Mouse (Mus musculus): Measurements from ENCODE around the gene Mrps30.

The Mrps30 gene

DNA sequence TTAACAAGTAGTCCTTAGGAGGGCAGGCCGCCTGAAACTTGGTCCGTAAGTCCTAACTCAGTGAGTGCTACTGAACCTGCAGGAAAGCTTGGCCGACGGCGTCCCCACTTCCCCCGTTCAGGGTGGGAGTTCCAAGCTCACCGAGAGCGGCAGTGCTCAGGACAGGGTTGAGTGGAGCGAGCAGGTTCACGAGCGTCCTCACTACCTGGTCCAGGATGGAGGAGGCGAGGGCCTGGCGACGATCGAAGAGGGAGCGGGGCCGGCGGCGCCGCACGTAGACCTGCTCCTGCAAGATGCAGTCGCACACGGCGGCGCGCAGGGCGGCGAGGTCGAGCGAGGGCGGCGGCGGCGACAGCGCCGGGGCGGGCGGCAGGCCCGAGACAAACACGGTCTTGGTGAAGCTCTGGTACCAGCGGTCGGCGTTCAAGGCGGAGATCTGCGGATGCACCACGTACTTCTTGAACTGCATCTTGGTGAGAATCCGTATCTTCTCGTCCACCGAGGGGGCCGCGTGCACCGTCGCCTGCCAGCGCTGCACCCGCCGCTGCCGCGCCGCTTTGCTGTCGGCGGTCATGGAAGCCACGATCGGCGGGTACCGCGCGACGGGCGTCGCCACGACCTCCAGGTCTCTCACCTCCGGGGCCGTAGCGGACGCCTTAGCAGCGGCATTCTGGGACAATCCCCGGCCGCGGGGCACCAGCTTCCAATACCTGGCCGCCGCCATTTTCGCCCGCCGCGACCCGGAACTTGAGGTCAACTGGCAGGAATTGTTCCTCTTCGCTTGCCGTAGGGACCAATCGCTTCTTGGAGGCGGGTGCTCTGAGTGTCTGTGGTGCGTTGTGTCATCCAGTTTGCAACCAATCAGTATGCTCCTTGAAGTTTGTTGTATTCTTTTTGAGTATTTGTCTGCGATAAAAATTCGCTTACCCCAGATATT, at the start of gene Mrps30, which contains the start of gene B430218F22Rik:
Gene Mrps30 (minus strand): TSS at position 742 of the 937 bp plus-strand sequence.
Gene B430218F22Rik (plus strand): TSS at position 120 of the 937 bp plus-strand sequence.
- peak; percentile 98 for DNase-seq

DNA sequence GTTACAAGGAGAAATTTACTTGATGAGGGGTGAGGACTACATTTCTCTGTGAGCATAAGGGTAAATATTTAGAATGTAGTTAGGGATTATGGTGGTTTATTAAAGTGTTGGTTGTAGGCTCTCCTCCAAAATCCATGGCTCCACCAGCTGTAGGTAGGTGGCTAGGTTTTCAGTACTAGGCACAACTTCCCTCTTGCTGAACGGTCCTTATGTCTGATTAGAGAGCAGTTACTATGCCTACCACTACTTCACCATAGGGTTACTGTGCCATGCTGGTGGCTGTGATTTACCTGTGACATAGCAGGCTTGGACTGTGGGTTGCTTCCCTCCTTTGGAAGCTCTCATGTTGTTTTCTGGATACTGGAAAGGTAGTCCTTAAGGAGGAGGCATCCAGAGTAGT, 33.8 kb upstream of the Mrps30 start:
- DNase-seq: no peak

DNA sequence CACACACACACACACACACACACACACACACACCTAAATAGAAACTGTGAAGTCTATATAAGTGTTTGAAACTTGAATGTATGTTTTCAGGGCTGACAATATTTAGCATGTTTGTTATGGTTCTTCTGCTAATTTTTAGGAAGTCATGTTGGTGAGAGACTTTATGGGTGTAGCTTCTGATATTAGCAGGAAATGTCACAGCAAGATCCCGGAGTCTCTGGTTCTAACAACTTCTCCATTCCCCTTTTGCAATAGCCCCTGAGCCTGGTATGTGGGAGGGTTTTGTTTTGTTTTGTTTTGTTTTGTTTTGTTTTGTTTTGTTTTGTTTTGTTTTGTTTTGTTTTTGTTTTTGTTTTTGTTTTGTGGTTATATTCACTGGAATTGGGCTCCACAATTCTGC, 33.4 kb upstream of the Mrps30 start:
- DNase-seq: no peak

DNA sequence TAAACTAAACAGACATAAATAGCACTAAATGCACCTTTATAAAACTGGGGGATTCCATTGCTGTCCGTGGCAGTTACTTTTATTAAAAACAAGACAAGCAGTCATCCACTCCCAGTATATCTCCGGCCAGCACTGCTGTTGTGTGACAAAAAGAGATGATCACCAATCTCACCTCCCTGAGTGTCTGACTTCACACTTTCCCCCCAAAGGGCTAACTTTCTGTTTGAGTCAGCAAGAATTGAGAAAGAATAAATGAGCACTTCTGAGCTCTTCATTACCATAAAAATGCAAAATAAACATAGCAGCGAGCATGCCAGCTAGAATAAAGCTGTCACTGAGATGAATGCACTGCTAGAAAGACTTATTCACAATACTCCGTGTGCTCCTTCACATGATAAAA, 31.1 kb upstream of the Mrps30 start:
- DNase-seq: no peak

DNA sequence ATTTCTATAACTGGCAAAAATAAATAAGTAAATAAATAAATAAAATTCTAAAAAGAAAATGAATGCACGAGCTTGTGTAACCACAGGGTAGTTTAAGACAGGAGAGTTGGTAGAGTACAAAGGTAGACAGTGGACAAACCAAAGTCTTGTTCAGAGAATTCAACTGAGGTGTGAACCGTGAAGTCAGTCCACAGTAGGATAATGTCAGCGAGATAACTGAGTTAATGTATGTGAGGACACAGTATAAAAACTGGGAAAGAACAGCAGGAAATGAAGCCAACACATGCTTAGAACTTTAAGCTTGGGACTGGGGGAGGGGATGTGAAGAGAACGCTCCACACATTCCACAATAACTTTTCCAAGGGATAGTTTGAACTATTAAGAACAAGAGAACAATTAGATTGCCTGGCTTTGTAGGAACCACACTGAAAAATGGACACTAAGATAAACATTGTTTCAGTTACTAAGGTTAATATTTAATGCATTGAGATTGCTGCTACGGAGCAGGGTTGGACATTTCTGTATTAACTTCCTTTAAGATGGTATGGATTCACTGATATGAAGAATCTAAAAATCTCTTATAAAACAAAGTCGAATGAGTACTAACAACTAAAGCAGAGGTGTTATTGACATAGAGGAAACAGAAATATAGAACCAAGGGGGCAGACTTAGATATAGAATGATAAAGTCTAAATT, 24.4 kb upstream of the Mrps30 start:
- no peak for DNase-seq

DNA sequence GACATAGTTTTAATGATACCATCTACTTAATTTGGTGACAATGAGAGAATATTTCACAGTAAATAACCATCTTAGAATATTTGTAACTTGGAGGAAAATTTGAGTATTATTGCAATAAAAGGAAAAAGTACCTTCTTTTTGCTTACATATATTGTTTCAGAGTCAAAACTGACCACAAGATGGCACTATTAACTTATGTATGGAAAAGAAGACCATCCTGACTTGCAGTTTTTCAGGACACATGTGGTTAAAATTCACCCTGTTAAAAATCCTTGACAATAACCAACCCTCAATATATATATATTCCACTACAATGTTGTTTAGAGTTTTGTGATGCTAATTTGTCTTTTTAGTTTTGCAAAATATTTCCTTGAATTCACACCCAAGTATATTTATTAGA, 16.5 kb upstream of the Mrps30 start:
- no peak for DNase-seq

DNA sequence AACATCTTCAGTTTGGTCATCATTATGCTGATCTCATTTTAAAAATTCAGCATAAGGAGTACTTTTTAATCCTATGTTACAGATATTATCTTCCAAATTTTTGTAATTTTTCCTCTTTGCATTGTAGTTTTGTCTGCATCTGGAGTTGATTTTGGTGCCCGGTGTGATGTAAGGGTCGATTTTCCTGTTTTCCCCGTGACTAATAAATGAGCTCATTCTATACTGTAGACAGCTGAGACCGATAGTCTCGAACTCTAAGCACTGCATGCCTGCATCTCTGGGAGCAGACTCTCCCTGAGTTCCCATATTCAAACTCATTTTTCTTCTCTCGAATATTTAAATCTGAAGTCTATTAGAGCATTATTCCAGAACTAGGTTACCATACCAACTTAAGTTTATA, 13.3 kb upstream of the Mrps30 start:
- DNase-seq: no peak

DNA sequence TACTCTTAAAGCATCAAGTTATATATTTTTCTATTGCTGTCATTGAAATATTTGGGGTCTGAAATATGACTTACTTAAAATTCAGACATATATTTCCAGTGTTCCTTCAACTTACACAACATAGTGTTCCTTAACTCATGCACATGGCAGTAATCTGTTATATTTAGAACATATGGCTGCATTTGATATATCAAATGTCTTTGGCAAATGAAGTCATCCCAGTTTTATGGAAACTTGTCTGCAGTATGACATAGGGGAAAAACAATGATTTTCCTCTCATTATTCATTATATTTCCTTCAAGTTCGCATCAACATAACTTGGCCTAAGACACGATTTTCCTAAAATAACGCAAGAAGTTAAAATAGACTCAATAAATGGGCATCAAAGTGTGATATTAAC, 8.8 kb upstream of the Mrps30 start:
- DNase-seq: no peak

DNA sequence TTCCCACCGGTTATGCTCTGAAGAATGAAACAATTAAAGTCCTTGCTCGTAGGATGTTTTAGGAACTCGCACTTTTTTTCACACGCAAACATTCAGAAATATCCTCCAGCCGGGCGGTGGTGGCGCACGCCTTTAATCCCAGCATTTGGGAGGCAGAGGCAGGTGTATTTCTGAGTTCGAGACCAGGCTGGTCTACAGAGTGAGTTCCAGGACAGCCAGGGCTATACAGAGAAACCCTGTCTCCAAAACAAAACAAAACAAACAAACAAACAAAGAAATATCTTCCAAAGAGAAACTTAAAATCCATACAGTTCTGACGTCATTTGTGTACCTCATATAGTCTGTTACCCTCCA, 373 bp upstream of the Mrps30 start:
- DNase-seq: peak in 1 of 2 experiments; percentile 30

DNA sequence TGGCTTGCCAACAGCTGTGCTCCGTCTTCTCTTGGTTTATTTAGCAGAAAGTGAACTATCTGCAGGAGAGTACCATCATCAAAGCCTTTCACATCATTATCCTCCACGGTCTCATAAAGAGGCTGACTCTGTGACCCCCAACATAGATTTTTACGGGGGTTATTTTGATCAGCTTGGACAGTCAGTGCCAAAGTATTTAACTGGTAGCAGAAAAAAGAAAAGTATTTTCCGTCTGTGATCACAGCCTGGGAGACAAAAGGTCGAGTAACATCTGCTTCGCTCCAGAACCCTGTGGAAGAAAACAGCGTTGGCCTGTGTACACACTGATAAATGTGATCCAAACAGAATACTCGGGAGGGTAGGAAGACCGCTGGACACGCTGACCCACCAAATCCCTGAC, 6.7 kb downstream of the Mrps30 start:
- no peak for DNase-seq

DNA sequence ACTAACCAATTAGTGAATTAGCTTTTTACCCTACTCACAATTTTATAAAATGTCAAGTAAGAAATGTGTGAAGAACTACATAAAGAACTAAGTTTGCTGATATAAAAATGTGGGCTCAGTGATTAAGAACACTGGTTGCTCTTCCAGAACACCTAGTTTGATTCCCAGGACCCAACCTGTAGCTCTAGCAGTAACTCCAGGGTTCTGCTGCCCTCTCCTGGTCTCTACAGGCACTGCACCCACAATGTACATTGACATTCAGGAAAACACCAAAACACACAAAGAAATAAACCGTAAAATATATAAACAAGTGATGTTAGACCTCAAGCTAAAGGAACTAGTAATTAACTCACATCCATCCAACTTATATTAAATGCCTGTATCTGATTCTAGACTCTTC, 7.9 kb downstream of the Mrps30 start:
- DNase-seq: peak; percentile 46 to 80

DNA sequence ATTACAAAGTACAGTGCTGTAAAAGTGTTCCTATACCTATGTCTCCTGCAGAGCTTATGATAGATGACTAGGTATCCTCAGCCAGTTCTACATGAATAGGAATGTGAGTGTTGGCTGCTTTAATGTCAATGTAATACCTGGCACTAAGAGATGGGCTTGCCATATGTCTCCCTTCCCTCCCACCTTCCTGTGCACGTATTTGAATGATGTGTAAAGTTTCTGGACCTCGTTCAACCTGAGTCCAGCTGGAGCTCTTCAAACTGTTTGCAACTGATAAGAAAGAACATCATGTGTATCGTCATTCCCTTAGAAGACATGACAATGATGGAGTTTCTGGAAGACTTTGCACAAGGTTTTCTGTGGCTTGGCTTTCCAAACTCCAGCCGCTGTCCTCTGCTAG, 14.2 kb downstream of the Mrps30 start:
- DNase-seq: no peak

DNA sequence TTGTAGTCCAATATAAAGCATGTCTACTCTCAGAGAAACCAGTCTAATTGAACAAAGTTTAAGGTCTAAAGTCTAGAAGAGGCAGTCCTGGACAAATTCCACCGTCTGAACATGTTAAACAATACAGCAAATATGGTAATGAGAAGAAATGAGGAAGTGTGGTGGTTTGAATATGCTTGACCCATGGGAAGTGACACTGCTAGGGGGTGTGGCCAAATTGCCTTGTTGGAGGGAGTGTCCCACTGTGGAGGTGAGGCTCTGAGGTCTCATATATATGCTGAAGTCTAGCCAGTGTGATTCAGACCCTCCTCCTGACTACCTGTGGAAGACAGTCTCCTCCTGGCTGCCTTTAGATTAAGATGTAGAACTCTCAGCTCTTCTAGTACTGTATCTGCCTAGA, 21.3 kb downstream of the Mrps30 start:
- DNase-seq: no peak

DNA sequence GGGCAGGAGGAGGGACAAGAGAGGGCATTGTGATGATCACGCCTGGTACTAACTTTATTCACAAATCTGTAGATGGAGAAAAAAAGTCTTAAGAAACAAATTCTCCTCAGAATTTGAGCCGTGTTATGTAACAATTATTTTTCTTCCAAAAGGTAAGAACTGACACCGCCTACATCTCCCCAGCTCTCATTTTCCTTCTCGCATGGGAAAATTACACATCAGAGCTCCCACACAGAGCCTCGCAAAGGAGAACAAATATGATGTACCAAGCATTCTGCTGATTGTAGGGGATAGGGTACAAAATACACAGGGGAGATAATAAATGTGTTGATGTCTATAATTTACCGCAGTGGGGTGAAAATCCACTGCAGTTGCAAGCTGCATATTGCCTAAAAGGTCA, 23.7 kb downstream of the Mrps30 start:
- DNase-seq: no peak

DNA sequence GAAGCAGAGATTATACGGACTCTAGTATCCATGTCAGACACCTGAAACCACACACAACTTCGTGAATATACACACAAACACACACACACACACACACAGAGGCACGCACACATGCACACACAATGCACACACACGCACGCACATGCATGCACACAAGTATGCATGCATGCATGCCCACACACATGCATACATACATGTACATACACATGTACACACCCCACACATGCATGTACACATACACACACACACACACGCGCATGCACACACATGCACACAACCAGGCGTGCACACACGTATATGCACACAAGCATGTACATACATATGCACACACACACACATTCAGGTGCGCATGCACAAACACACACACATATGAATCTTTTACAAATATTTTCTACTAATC, 36.2 kb downstream of the Mrps30 start:
- DNase-seq: no peak

DNA sequence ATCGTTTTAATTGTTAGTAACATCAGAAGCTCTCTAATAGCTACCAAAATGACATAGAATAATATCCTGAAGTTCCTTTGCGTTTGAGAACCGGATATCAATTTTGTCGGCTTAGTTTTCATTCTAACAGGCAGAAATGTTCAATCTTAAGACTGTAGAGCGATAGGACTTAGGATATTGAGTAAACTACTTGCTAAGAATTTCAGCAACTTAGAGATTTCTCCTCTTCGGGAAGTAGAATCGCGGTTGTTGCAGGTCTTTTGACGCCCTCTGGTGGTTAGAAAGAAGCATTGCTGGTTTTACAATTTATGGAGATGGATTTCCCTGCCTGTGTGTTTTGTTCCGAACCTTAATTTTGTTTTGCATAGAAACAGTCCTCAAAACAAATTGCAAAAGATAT, 36.8 kb downstream of the Mrps30 start:
- DNase-seq: no peak
